Mouse (Mus musculus) effector memory CD4-positive, alpha-beta T cell, adult 5 months (primary cell): ENCODE results near the gene Gm13288. TPM values are rescaled to one million over a fixed set of nuclear protein-coding genes. Genes with fewer than 3 reads are reported as not detected.

Source experiments
- polyA plus RNA-seq: library from polyadenylated mRNA; unstranded; fragments of 100-300 nt; shearing (Covaris generic); gene quantifications from one replicate; pipeline ENCODE4 v1.2.1, GENCODE M21; 2017

Gene Gm13288
- 0.32 TPM for polyA plus RNA-seq

GRCm38 (mm10) chr4:88805231-88805630, at the start of gene Gm13288:
Gm13288 (plus strand) TSS chr4:88805531.

GRCm38 (mm10) chr4:88759610-88760268, 45.6 kb upstream of the Gm13288 start, which contains the start of gene Gm13283:
Gm13283 (plus strand) TSS chr4:88760119.

GRCm38 (mm10) chr4:88773534-88773933, 31.8 kb upstream of the Gm13288 start, which contains the start of gene Gm13290:
Gm13290 (plus strand) TSS chr4:88773834.

GRCm38 (mm10) chr4:88776622-88777021, 28.7 kb upstream of the Gm13288 start, which contains the start of gene Gm13289:
Gm13289 (plus strand) TSS chr4:88776922.

GRCm38 (mm10) chr4:88779550-88779949, 25.8 kb upstream of the Gm13288 start, which contains the start of gene Gm13272:
Gm13272 (plus strand) TSS chr4:88779850.

GRCm38 (mm10) chr4:88781831-88782230, 23.5 kb upstream of the Gm13288 start, which contains the start of gene Ifnz:
Ifnz (plus strand) TSS chr4:88782131.

GRCm38 (mm10) chr4:88785409-88785808, 19.9 kb upstream of the Gm13288 start, which contains the start of gene Gm13276:
Gm13276 (plus strand) TSS chr4:88785709.

GRCm38 (mm10) chr4:88788402-88788801, 16.9 kb upstream of the Gm13288 start, which contains the start of gene Gm13277:
Gm13277 (plus strand) TSS chr4:88788632.

GRCm38 (mm10) chr4:88791250-88791649, 14.1 kb upstream of the Gm13288 start, which contains the start of gene Gm13278:
Gm13278 (plus strand) TSS chr4:88791550.

GRCm38 (mm10) chr4:88793936-88794675, 11.2 kb upstream of the Gm13288 start, which contains the start of gene Gm13275:
Gm13275 (plus strand) TSS chr4:88794487.

GRCm38 (mm10) chr4:88797097-88797496, 8.2 kb upstream of the Gm13288 start, which contains the start of gene Gm13279:
Gm13279 (plus strand) TSS chr4:88797397.

GRCm38 (mm10) chr4:88799365-88799764, 6.0 kb upstream of the Gm13288 start, which contains the start of gene Gm13285:
Gm13285 (plus strand) TSS chr4:88799665.

GRCm38 (mm10) chr4:88802954-88803353, 2.4 kb upstream of the Gm13288 start, which contains the start of gene Gm13287:
Gm13287 (plus strand) TSS chr4:88803254.

GRCm38 (mm10) chr4:88815928-88816327, 10.6 kb downstream of the Gm13288 start, which contains the start of gene Ifna7:
Ifna7 (plus strand) TSS chr4:88816228.

GRCm38 (mm10) chr4:88819659-88820058, 14.3 kb downstream of the Gm13288 start, which contains the start of gene Ifna11:
Ifna11 (plus strand) TSS chr4:88819959.

GRCm38 (mm10) chr4:88827116-88827515, 21.8 kb downstream of the Gm13288 start, which contains the start of gene Ifna6:
Ifna6 (plus strand) TSS chr4:88827416.

GRCm38 (mm10) chr4:88835225-88835624, 29.9 kb downstream of the Gm13288 start, which contains the start of gene Ifna5:
Ifna5 (plus strand) TSS chr4:88835525.

GRCm38 (mm10) chr4:88841438-88841911, 36.1 kb downstream of the Gm13288 start, which contains the start of gene Ifna4:
Ifna4 (plus strand) TSS chr4:88841861.

GRCm38 (mm10) chr4:88849698-88850097, 44.4 kb downstream of the Gm13288 start, which contains the start of gene Ifna1:
Ifna1 (plus strand) TSS chr4:88850087.

